Mouse (Mus musculus): ENCODE measurements at regions not wholly inside any gene's neighbourhood (a gene's known extent, or its start where the extent isn't known, plus 50 kb on each side); places are given as distances from the start of the nearest gene placed in this dataset.

DNA sequence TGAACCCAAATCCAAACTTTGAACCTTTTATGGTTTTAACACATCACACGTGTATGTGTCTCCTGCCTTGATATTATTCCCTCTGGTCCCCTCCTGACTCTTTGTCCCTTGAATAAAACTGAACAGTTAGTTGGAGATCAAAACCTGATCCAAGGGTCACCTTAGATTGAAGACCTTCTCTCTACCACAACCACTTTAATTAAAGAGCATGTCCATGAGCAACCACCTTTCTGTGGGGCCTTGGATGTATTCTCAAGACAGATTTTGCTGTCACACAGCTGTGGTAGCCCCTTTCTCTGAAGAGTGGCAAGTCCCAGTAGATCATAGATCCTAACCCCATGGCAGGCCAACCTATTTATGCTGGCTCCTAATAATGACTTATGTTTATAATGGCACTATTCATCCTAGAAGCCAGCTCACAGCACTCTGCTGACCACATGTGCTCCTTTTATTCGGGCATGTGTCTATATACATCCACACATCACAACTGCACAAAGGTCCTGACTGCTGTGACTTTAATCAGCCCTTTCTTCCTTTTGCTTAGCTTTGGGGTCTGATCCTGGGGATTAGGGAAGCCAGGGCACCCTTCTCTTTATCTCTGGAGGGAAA lies 536.8 kb upstream of the Tenm2 start:
- Histone ChIP-seq H3K4me2 (ENCODE audit: low read depth, severe bottlenecking) (no peak overlapping the region), H3K9ac (ENCODE audit: low read length) (no peak overlapping the region), H3K27me3 (ENCODE audit: control insufficient read depth, insufficient read depth, low read length) (no peaks in the 10 kb centered on the region), H3K36me3 (ENCODE audit: control insufficient read depth, insufficient read depth, low read length) (no peaks in the 10 kb centered on the region), H3K9me3 (ENCODE audit: control insufficient read depth, low read length) (no peaks in the 10 kb centered on the region), H3K4me1 (ENCODE audit: control insufficient read depth, insufficient read depth, low read length) (no peaks in the 10 kb centered on the region), H3K27ac (replicated peaks; ENCODE audit: low read depth, low read length) (no peak overlapping the region), H3K4me3 (ENCODE audit: low read depth, low read length) (no peak overlapping the region)
- 74% methylated on average over 2 of the region's 2 CpGs for WGBS
- no peak for DNase-seq (ENCODE audit: low spot score)
- ATAC-seq (ENCODE audit: insufficient number of reproducible peaks, low FRiP score, low TSS enrichment, low read depth) = no peak

DNA sequence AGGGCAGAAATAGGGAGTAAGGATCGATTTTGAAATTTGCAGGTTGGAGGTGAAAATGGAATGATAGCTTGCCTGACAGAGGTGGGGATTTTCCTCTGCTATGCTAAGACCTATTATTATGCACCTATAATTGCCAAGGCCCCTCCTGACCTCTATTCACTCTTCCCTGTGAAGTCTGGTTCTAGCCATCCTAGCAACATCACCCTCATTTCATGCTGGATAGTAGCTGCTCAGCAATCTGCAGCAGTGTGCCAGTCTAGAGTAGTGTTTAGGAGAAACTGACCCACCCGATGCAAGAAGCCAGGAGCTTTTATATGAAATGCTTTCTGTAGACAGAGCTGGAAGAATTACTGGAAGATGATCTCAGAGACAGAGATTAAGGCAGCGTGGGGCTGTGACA lies 535.1 kb upstream of the Tenm2 start:
- Histone ChIP-seq H3K36me3 (ENCODE audit: control insufficient read depth, insufficient read depth, low read length) (no peaks in the 10 kb centered on the region), H3K4me1 (ENCODE audit: control insufficient read depth, insufficient read depth, low read length) (no peaks in the 10 kb centered on the region), H3K4me3 (ENCODE audit: low read depth, low read length) (no peak overlapping the region), H3K27me3 (ENCODE audit: control insufficient read depth, insufficient read depth, low read length) (no peaks in the 10 kb centered on the region), H3K9ac (ENCODE audit: low read length) (no peak overlapping the region), H3K27ac (replicated peaks; ENCODE audit: low read depth, low read length) (no peak overlapping the region), H3K4me2 (ENCODE audit: low read depth, severe bottlenecking) (no peak overlapping the region), H3K9me3 (ENCODE audit: control insufficient read depth, low read length) (no peaks in the 10 kb centered on the region)
- WGBS = 81% methylated on average over 3 of the region's 3 CpGs
- ATAC-seq (ENCODE audit: insufficient number of reproducible peaks, low FRiP score, low TSS enrichment, low read depth) = no peak
- DNase-seq (ENCODE audit: low spot score) = no peak

DNA sequence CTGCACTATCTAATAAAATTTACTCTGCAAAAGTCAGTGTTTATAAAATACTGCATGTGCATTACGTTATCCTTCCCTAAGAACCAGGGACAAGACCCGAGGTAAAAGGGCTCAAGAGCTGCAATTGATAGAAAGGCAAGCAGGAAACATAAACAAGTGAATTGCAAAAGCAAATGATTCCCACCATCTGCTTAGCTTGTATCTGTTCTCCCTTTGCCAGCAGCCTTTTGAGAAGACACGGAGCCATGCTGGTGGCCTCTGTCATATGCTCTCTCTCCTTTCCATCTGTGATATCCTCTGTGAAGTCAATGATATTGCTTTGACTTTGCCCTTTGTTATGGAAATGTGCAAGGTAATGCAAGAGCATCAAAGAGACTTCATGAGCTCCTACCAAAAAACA lies 532.4 kb upstream of the Tenm2 start:
- Histone ChIP-seq H3K4me1 (ENCODE audit: control insufficient read depth, insufficient read depth, low read length) (no peaks in the 10 kb centered on the region), H3K9ac (ENCODE audit: low read length) (no peak overlapping the region), H3K36me3 (ENCODE audit: control insufficient read depth, insufficient read depth, low read length) (no peaks in the 10 kb centered on the region), H3K4me3 (ENCODE audit: low read depth, low read length) (no peak overlapping the region), H3K27ac (replicated peaks; ENCODE audit: low read depth, low read length) (no peak overlapping the region), H3K27me3 (ENCODE audit: control insufficient read depth, insufficient read depth, low read length) (no peaks in the 10 kb centered on the region), H3K9me3 (ENCODE audit: control insufficient read depth, low read length) (no peaks in the 10 kb centered on the region), H3K4me2 (ENCODE audit: low read depth, severe bottlenecking) (no peak overlapping the region)
- ATAC-seq (ENCODE audit: insufficient number of reproducible peaks, low FRiP score, low TSS enrichment, low read depth) = no peak
- WGBS = 64% methylated on average over 3 of the region's 3 CpGs
- DNase-seq (ENCODE audit: low spot score) = no peak

DNA sequence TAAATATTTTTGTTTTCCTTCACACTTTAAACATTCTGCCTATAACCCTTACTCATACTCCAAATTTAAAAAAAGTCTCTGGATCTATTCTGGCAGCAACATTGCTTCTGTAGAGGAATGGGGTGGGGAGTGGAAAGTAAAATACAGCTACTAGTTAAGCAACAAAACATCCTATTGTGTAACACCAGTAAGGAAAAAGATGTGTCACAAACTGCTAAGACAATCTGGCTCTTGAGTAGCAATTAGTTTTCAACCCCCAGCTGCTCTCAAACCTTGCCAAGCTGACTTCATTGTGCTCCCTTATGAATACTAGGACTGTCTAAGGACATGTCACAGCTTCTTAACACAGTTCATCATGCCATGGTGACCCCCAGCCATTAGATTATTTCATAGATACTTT lies 500.2 kb upstream of the Tenm2 start:
- DNase-seq (ENCODE audit: low spot score) (no peak), ATAC-seq (ENCODE audit: insufficient number of reproducible peaks, low FRiP score, low TSS enrichment, low read depth) (no peak)
- Histone ChIP-seq H3K9ac (ENCODE audit: low read length) (no peak overlapping the region), H3K4me2 (ENCODE audit: low read depth, severe bottlenecking) (no peak overlapping the region), H3K4me1 (ENCODE audit: control insufficient read depth, insufficient read depth, low read length) (no peaks in the 10 kb centered on the region), H3K9me3 (ENCODE audit: control insufficient read depth, low read length) (no peaks in the 10 kb centered on the region), H3K27me3 (ENCODE audit: control insufficient read depth, insufficient read depth, low read length) (no peaks in the 10 kb centered on the region), H3K36me3 (ENCODE audit: control insufficient read depth, insufficient read depth, low read length) (no peaks in the 10 kb centered on the region), H3K27ac (replicated peaks; ENCODE audit: low read depth, low read length) (no peak overlapping the region), H3K4me3 (ENCODE audit: low read depth, low read length) (no peak overlapping the region)

DNA sequence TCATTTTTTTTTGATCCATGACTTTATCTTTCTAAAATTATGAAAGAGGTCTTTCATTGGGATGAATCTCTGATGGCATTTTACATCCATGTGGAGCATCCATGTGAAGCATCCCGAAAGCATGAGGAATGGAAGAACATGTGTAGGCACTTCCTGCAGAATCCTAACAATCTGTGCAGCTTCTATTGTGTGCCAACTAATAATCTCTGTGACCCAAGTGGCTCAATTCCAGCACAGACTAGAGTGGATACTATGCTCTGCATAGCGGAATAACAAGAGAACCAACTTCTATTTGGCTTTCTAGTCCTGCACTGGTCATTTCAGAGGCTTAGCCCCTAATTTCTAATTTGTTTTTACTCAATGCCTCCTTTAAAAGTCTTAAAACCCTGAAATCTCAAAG lies 499.7 kb upstream of the Tenm2 start:
- H3K27ac ChIP-seq (replicated peaks; ENCODE audit: low read depth, low read length) = no peak overlapping the region
- no peak overlapping the region for H3K9ac ChIP-seq (ENCODE audit: low read length)
- no peak overlapping the region for H3K4me3 ChIP-seq (ENCODE audit: low read depth, low read length)
- 90% methylated on average over 2 of the region's 2 CpGs for WGBS
- H3K36me3 ChIP-seq (ENCODE audit: control insufficient read depth, insufficient read depth, low read length) = no peaks in the 10 kb centered on the region
- H3K4me1 ChIP-seq (ENCODE audit: control insufficient read depth, insufficient read depth, low read length) = no peaks in the 10 kb centered on the region
- H3K4me2 ChIP-seq (ENCODE audit: low read depth, severe bottlenecking) = no peak overlapping the region
- H3K9me3 ChIP-seq (ENCODE audit: control insufficient read depth, low read length) = no peaks in the 10 kb centered on the region
- ATAC-seq (ENCODE audit: insufficient number of reproducible peaks, low FRiP score, low TSS enrichment, low read depth) (no peak), DNase-seq (ENCODE audit: low spot score) (no peak)
- no peaks in the 10 kb centered on the region for H3K27me3 ChIP-seq (ENCODE audit: control insufficient read depth, insufficient read depth, low read length)

DNA sequence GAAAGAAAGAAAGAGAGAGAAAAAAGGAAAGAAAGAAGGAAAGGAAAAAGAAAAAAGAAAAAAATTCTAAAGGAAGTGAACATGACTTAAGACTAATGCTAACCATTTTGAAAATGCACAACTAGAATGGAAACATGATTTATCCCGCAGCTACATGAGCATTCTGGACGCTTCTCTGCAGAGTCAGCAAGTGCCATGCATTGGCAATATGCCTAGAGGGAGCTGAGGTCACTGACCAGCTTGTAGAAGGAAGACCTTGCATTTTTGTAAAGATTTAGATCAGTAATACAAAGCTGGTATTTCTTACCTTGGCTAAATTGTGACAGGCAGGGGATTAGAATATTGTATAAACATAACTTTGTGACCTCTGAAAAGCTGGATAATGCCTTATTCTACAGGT lies 461.2 kb upstream of the Tenm2 start:
- Histone ChIP-seq H3K4me1 (ENCODE audit: control insufficient read depth, insufficient read depth, low read length) (no peaks in the 10 kb centered on the region), H3K9ac (ENCODE audit: low read length) (no peak overlapping the region), H3K4me3 (ENCODE audit: low read depth, low read length) (no peak overlapping the region), H3K27ac (replicated peaks; ENCODE audit: low read depth, low read length) (no peak overlapping the region), H3K9me3 (ENCODE audit: control insufficient read depth, low read length) (no peaks in the 10 kb centered on the region), H3K27me3 (ENCODE audit: control insufficient read depth, insufficient read depth, low read length) (no peaks in the 10 kb centered on the region), H3K4me2 (ENCODE audit: low read depth, severe bottlenecking) (no peak overlapping the region), H3K36me3 (ENCODE audit: control insufficient read depth, insufficient read depth, low read length) (no peaks in the 10 kb centered on the region)
- DNase-seq (ENCODE audit: low spot score) (no peak), ATAC-seq (ENCODE audit: insufficient number of reproducible peaks, low FRiP score, low TSS enrichment, low read depth) (no peak)
- 84% methylated on average over 2 of the region's 2 CpGs for WGBS

DNA sequence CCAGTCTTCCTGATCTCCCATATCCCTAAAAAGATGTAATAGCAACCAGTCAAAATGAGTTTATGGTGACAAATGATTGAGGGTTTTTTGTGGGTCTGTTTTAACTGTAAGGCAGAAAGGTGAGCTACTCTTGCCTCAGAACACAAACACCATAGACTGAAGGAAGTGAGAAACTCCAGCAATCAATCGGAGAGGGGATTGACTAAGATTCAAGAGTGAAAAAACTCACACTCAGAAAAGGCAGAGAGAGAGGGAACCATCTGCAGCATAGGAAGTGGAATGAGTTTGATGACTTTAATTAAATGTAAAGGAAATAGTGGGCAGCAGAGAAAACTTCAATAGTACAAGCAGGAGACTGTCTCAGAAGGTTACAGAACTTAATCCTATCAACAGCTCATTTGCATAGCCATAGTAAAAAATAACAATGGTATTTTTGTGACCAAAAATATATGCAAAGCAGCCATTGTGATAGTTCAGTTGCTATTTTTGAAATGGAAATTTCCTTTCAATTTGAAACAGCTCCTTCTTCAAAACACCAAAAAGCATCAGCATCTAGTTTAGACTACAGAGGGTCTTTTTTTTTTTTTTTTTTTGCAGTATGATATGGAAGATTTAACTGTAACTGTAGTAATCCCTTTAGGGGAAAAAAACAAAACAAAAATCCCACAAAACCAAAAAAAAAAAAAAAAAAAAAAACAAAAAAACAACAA lies 442.9 kb upstream of the Tenm2 start:
- Histone ChIP-seq H3K27me3 (ENCODE audit: control insufficient read depth, insufficient read depth, low read length) (no peaks in the 10 kb centered on the region), H3K4me3 (ENCODE audit: low read depth, low read length) (no peak overlapping the region), H3K4me2 (ENCODE audit: low read depth, severe bottlenecking) (no peak overlapping the region), H3K4me1 (ENCODE audit: control insufficient read depth, insufficient read depth, low read length) (no peaks in the 10 kb centered on the region), H3K9me3 (ENCODE audit: control insufficient read depth, low read length) (no peaks in the 10 kb centered on the region), H3K36me3 (ENCODE audit: control insufficient read depth, insufficient read depth, low read length) (no peaks in the 10 kb centered on the region), H3K9ac (ENCODE audit: low read length) (no peak overlapping the region), H3K27ac (replicated peaks; ENCODE audit: low read depth, low read length) (no peak overlapping the region)
- ATAC-seq (ENCODE audit: insufficient number of reproducible peaks, low FRiP score, low TSS enrichment, low read depth) (no peak), DNase-seq (ENCODE audit: low spot score) (no peak)
- WGBS = 51% methylated on average over 1 of the region's 1 CpGs

DNA sequence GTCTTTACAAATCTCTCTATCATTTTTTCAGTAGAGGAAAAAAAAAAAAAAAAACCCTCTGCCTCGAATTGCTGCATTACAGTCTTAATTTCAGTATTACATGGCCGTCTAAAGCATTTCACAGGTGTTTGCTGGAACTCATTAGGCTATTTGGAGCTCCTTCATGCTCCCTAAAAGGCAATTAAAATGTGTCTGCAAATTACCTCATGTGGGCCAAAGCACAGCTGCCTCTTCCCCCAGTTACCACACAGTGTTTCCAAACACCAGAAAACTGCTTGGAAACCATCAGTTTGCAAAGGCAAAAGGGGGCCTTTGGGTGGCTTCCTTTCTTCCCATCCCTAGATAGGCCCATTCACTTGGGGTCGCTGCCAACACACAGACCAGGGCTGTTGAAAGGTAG lies 435.6 kb upstream of the Tenm2 start:
- Histone ChIP-seq H3K27me3 (ENCODE audit: control insufficient read depth, insufficient read depth, low read length) (no peaks in the 10 kb centered on the region), H3K4me3 (ENCODE audit: low read depth, low read length) (no peak overlapping the region), H3K4me1 (ENCODE audit: control insufficient read depth, insufficient read depth, low read length) (no peaks in the 10 kb centered on the region), H3K9ac (ENCODE audit: low read length) (no peak overlapping the region), H3K9me3 (ENCODE audit: control insufficient read depth, low read length) (no peaks in the 10 kb centered on the region), H3K27ac (replicated peaks; ENCODE audit: low read depth, low read length) (no peak overlapping the region), H3K4me2 (ENCODE audit: low read depth, severe bottlenecking) (no peak overlapping the region), H3K36me3 (ENCODE audit: control insufficient read depth, insufficient read depth, low read length) (no peaks in the 10 kb centered on the region)
- WGBS = 34% methylated on average over 3 of the region's 3 CpGs
- ATAC-seq (ENCODE audit: insufficient number of reproducible peaks, low FRiP score, low TSS enrichment, low read depth) = no peak; the same call in 1 of the 2 replicates
- peak; percentile 24 for DNase-seq (ENCODE audit: low spot score)

DNA sequence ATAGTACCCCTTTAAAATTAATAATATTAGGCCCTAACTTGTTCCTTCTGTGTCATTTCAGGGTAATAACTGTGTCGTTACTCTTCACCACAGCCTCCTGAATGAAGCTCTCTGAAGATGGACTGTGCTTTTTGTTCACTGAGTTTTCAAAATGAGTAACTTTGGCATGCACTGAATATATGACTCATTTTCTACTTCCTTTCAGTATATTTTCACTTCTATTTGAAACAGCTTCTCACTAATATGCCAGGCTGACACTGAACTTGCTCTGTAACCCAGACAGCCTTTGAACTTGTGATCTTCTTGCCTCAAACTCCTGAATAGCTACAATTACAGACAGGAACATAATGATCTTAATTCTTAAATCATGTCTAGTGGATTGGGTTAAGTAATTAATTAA lies 431.2 kb upstream of the Tenm2 start:
- no peaks in the 10 kb centered on the region for H3K27me3 ChIP-seq (ENCODE audit: control insufficient read depth, insufficient read depth, low read length)
- H3K4me3 ChIP-seq (ENCODE audit: low read depth, low read length) = no peak overlapping the region
- ATAC-seq (ENCODE audit: insufficient number of reproducible peaks, low FRiP score, low TSS enrichment, low read depth) = no peak
- no peaks in the 10 kb centered on the region for H3K9me3 ChIP-seq (ENCODE audit: control insufficient read depth, low read length)
- H3K36me3 ChIP-seq (ENCODE audit: control insufficient read depth, insufficient read depth, low read length) = no peaks in the 10 kb centered on the region
- no peak overlapping the region for H3K27ac ChIP-seq (replicated peaks; ENCODE audit: low read depth, low read length)
- H3K4me2 ChIP-seq (ENCODE audit: low read depth, severe bottlenecking) = no peak overlapping the region
- H3K4me1 ChIP-seq (ENCODE audit: control insufficient read depth, insufficient read depth, low read length) = no peaks in the 10 kb centered on the region
- whole genome bisulfite sequencing = 80% methylated on average over 1 of the region's 1 CpGs
- no peak for DNase-seq (ENCODE audit: low spot score)
- no peak overlapping the region for H3K9ac ChIP-seq (ENCODE audit: low read length)

All from limb, embryonic 11.5 days (tissue).